ENCODE assay signal across 1 mouse cellular context in the genomic region with DNA sequence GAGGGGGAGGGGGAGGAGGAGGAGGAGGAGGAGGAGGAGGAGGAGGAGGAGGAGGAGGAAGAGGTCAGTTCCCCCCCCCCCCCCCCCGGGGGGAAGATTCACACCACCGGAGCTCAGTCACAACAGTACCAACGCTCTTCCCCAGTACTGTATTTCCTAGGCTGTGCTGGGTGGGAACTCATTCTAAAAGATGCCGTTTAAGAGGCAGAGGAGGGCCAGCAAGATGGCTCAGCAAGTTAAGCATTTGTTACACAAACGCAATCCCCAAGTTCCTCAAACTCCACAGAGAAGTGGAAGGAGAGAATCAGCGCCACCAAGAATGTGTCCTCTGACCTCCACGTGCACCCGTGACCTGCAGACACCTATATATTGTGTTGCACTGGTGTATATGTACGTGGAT.
TF ChIP-seq lines count a peak whose summit lies in the region.

No protein-coding gene starts in this region.

TF ChIP-seq in MEL, 35 proteins besides CTCF, POLR2A, EP300 and RAD21:
- TF ChIP-seq ZC3H11A (IDR thresholded peaks at IDR 0.05; ENCODE audit: low read depth, low read length) (no peak), GABPA (IDR thresholded peaks at IDR 0.05; ENCODE audit: low read depth, low read length) (no peak), HCFC1 (IDR thresholded peaks at IDR 0.05; ENCODE audit: low read depth, low read length) (no peak), NRF1 (IDR thresholded peaks at IDR 0.05; ENCODE audit: insufficient read depth, low read depth, low read length, poor library complexity, severe bottlenecking) (no peak), MXI1 (IDR thresholded peaks at IDR 0.05; ENCODE audit: low read depth, low read length) (no peak), KAT2A (conservative IDR thresholded peaks at IDR 0.05; ENCODE audit: low read depth, low read length) (no peak), MAZ (IDR thresholded peaks at IDR 0.05; ENCODE audit: low read depth, low read length) (no peak), TCF12 (IDR thresholded peaks at IDR 0.05; ENCODE audit: low read depth, low read length) (no peak)
TF ChIP-seq in MEL: peak in this region for 0.
